Mouse (Mus musculus) gastrocnemius, adult 2 months (tissue): ENCODE measurements around the gene Uba5. TPM values are rescaled to one million over a fixed set of nuclear protein-coding genes. Genes with fewer than 3 reads are reported as not detected.

Source experiments
- DNase-seq: peaks from one replicate; pipeline ENCODE4 v3.0.0; 2022
- H3K27ac ChIP-seq: fragments of 200-600 bp; 2 replicates; pipeline ENCODE4 v1.8.1; 2022; ENCODE audit warnings: mild to moderate bottlenecking
- H3K4me3 ChIP-seq: fragments of 200-600 bp; 2 replicates; pipeline ENCODE4 v1.8.1; 2022; ENCODE audit warnings: mild to moderate bottlenecking, moderate library complexity
- CTCF ChIP-seq: fragments of 200-600 bp; IDR thresholded peaks from 2 replicates; pipeline ENCODE4 v1.8.1; 2022; ENCODE audit warnings: antibody characterized with exemption, mild to moderate bottlenecking, moderate library complexity
- intact Hi-C: fragments of 180-260 bp; cut with DNase I; formaldehyde crosslinking; loops from one replicate; pipeline ENCODE4 v1.15.1; 2025
- total RNA-seq, 2 experiments: library from RNA; stranded (reverse); gene quantifications; 2 replicates each; pipeline ENCODE4 v1.2.3; 2021

Gene Uba5
- total RNA-seq, 2 experiments from 2014 or later: 12.6 to 12.9 TPM

- H3K27ac ChIP-seq: peak overlapping the region; percentile 44
- peak overlapping the region; percentile 4; the same call in 1 of the 2 replicates for H3K4me3 ChIP-seq
- peak; percentile 26 for DNase-seq
- no peak for TF ChIP-seq CTCF
- intact Hi-C loops: no loop called here
These were observed 25.6 kb upstream of the Uba5 start for GRCm38 (mm10) chr9:104088555-104088954.

- H3K27ac ChIP-seq: no peak overlapping the region
- TF ChIP-seq CTCF: no peak
- intact Hi-C loops: no loop called here
- DNase-seq: no peak
- H3K4me3 ChIP-seq: no peak overlapping the region
These were observed 22.9 kb upstream of the Uba5 start for GRCm38 (mm10) chr9:104085730-104086429.

- intact Hi-C loops: no loop called here
- TF ChIP-seq CTCF: no peak
- no peak for DNase-seq
- Histone ChIP-seq H3K4me3 (no peak overlapping the region), H3K27ac (no peak overlapping the region)
These were observed 17.1 kb upstream of the Uba5 start for GRCm38 (mm10) chr9:104080038-104080437.

- peak; percentile 37 for DNase-seq
- intact Hi-C loops: no loop called here
- Histone ChIP-seq H3K27ac (no peak overlapping the region), H3K4me3 (no peak overlapping the region)
- TF ChIP-seq CTCF: peak; percentile 61
These were observed 16.4 kb upstream of the Uba5 start for GRCm38 (mm10) chr9:104079379-104079778.

- intact Hi-C loops: no loop called here
These were observed 15.8 kb upstream of the Uba5 start for GRCm38 (mm10) chr9:104078780-104079179.

GRCm38 (mm10) chr9:104075808-104076207 lies 12.9 kb upstream of the Uba5 start:
- Histone ChIP-seq H3K27ac (no peak overlapping the region), H3K4me3 (no peak overlapping the region)
- DNase-seq: no peak
- intact Hi-C loops: no loop called here
- TF ChIP-seq CTCF: peak; percentile 67

More at GRCm38 (mm10) chr9:104078780-104079179, 15.8 kb upstream of the Uba5 start:
- Histone ChIP-seq H3K4me3 (no peak overlapping the region), H3K27ac (no peak overlapping the region)
- DNase-seq: no peak
- no peak for TF ChIP-seq CTCF

GRCm38 (mm10) chr9:104070863-104071604 lies 8.1 kb upstream of the Uba5 start:
- DNase-seq: no peak
- H3K27ac ChIP-seq: no peak overlapping the region
- no peak for TF ChIP-seq CTCF
- H3K4me3 ChIP-seq: no peak overlapping the region
- intact Hi-C loops: no loop called here

GRCm38 (mm10) chr9:104070241-104070640 lies 7.3 kb upstream of the Uba5 start:
- DNase-seq: no peak
- intact Hi-C loops: no loop called here
- TF ChIP-seq CTCF: no peak
- Histone ChIP-seq H3K4me3 (no peak overlapping the region), H3K27ac (no peak overlapping the region)

GRCm38 (mm10) chr9:104064571-104064970 lies 1.6 kb upstream of the Uba5 start:
- H3K27ac ChIP-seq: peak overlapping the region; percentile 95; the same call in 1 of the 2 replicates
- DNase-seq: no peak
- TF ChIP-seq CTCF: no peak
- intact Hi-C loops: no loop called here
- H3K4me3 ChIP-seq: peak overlapping the region; percentile 77

- no peak for TF ChIP-seq CTCF
- Histone ChIP-seq H3K27ac (peak within 1 kb of the TSS; percentile 95), H3K4me3 (peak within 1 kb of the TSS; percentile 77)
- DNase-seq: peak; percentile 87
- intact Hi-C loops: no loop called here
These were observed 469 bp upstream of the Uba5 start, which contains the start of gene Acad11 for GRCm38 (mm10) chr9:104063244-104063961. TSS of gene Acad11 (plus strand) at chr9:104063377.

GRCm38 (mm10) chr9:104051028-104051427 lies 11.9 kb downstream of the Uba5 start:
- no peak for TF ChIP-seq CTCF
- intact Hi-C loops: no loop called here
- Histone ChIP-seq H3K27ac (no peak overlapping the region), H3K4me3 (no peak overlapping the region)
- DNase-seq: no peak

- intact Hi-C loops: no loop called here
- no peak overlapping the region for H3K27ac ChIP-seq
- no peak overlapping the region for H3K4me3 ChIP-seq
- no peak for DNase-seq
- TF ChIP-seq CTCF: no peak
These were observed 19.3 kb downstream of the Uba5 start for GRCm38 (mm10) chr9:104043676-104044075.

GRCm38 (mm10) chr9:104040362-104040761 lies 22.6 kb downstream of the Uba5 start, which contains the start of gene Gm28305:
TSS of gene Gm28305 (plus strand) at chr9:104040662.
- no peak for TF ChIP-seq CTCF
- DNase-seq: no peak
- Histone ChIP-seq H3K4me3 (no peak within 1 kb of the TSS), H3K27ac (no peak within 1 kb of the TSS)
- intact Hi-C loops: no loop called here
